Mouse (Mus musculus): Measurements from ENCODE around the gene Tst. TPM values are rescaled to one million over a fixed set of nuclear protein-coding genes. Genes with fewer than 3 reads are reported as not detected.

Gene Tst
- polyA plus RNA-seq, 1 experiment from 2014 or later, result 11.5 TPM

- Histone ChIP-seq H3K9me3 (no peaks in the 10 kb centered on the region), H3K9ac (peak within 1 kb of the TSS; percentile 89), H3K36me3 (replicated peaks) (0 out of 2 replicates have a peak, but pooled peaks cover 5% of the 10 kb centered on the region), H3K4me3 (peak within 1 kb of the TSS; percentile 80), H3K4me1 (peaks cover 15% of the 10 kb centered on the region), H3K27ac (peak within 1 kb of the TSS; percentile 73), H3K4me2 (peak within 1 kb of the TSS; percentile 77), H3K27me3 (replicated peaks) (no peaks in the 10 kb centered on the region)
- WGBS, result 1% methylated on average over 52 of the region's 52 CpGs
- peak; percentile 93 for ATAC-seq (replicated peaks)
Observed at GRCm38 (mm10) chr15:78428391-78429138, 22.9 kb upstream of the Tst start, which contains the start of gene Kctd17. Kctd17 (plus strand) TSS chr15:78428564.

GRCm38 (mm10) chr15:78425230-78425629 lies 19.5 kb upstream of the Tst start:
- WGBS, result 63% methylated on average over 4 of the region's 4 CpGs
- no peak for ATAC-seq (replicated peaks)
- Histone ChIP-seq H3K4me1 (peaks cover 11% of the 10 kb centered on the region), H3K4me3 (no peak overlapping the region), H3K36me3 (replicated peaks) (no peaks in the 10 kb centered on the region), H3K9me3 (no peaks in the 10 kb centered on the region), H3K4me2 (no peak overlapping the region), H3K27me3 (replicated peaks) (no peaks in the 10 kb centered on the region; the same call in 1 of the 2 replicates), H3K27ac (no peak overlapping the region), H3K9ac (no peak overlapping the region)

GRCm38 (mm10) chr15:78424507-78424906 lies 18.8 kb upstream of the Tst start:
- H3K4me2 ChIP-seq, result no peak overlapping the region
- H3K9ac ChIP-seq, result no peak overlapping the region
- no peak overlapping the region for H3K4me3 ChIP-seq
- no peaks in the 10 kb centered on the region for H3K9me3 ChIP-seq
- peaks cover 4% of the 10 kb centered on the region for H3K4me1 ChIP-seq
- no peak for ATAC-seq (replicated peaks)
- no peak overlapping the region for H3K27ac ChIP-seq
- H3K36me3 ChIP-seq (replicated peaks), result no peaks in the 10 kb centered on the region
- 26% methylated on average over 11 of the region's 11 CpGs for WGBS
- no peaks in the 10 kb centered on the region; the same call in 1 of the 2 replicates for H3K27me3 ChIP-seq (replicated peaks)

GRCm38 (mm10) chr15:78422046-78422956 lies 16.6 kb upstream of the Tst start:
- no peaks in the 10 kb centered on the region; the same call in 1 of the 2 replicates for H3K27me3 ChIP-seq (replicated peaks)
- no peak overlapping the region for H3K9ac ChIP-seq
- no peak overlapping the region for H3K4me2 ChIP-seq
- H3K27ac ChIP-seq, result no peak overlapping the region
- H3K36me3 ChIP-seq (replicated peaks), result no peaks in the 10 kb centered on the region
- 15% methylated on average over 16 of the region's 16 CpGs for WGBS
- peak; percentile 62; the same call in 1 of the 2 replicates for ATAC-seq (replicated peaks)
- no peaks in the 10 kb centered on the region for H3K4me1 ChIP-seq
- H3K9me3 ChIP-seq, result no peaks in the 10 kb centered on the region
- no peak overlapping the region for H3K4me3 ChIP-seq

- 91% methylated on average over 13 of the region's 13 CpGs for WGBS
- no peak for ATAC-seq (replicated peaks)
Observed at GRCm38 (mm10) chr15:78420395-78420794, 14.7 kb upstream of the Tst start.

GRCm38 (mm10) chr15:78416937-78417336 lies 11.2 kb upstream of the Tst start:
- Histone ChIP-seq H3K4me1 (no peaks in the 10 kb centered on the region), H3K27me3 (replicated peaks) (no peaks in the 10 kb centered on the region; the same call in 1 of the 2 replicates), H3K27ac (no peak overlapping the region), H3K9ac (no peak overlapping the region), H3K4me2 (no peak overlapping the region), H3K4me3 (no peak overlapping the region), H3K36me3 (replicated peaks) (no peaks in the 10 kb centered on the region), H3K9me3 (no peaks in the 10 kb centered on the region)
- WGBS, result 10% methylated on average over 4 of the region's 4 CpGs
- ATAC-seq (replicated peaks), result no peak

More at GRCm38 (mm10) chr15:78420395-78420794, 14.7 kb upstream of the Tst start:
- Histone ChIP-seq H3K9me3 (no peaks in the 10 kb centered on the region), H3K27ac (no peak overlapping the region), H3K4me2 (no peak overlapping the region), H3K4me1 (no peaks in the 10 kb centered on the region), H3K9ac (no peak overlapping the region), H3K36me3 (replicated peaks) (no peaks in the 10 kb centered on the region), H3K27me3 (replicated peaks) (no peaks in the 10 kb centered on the region; the same call in 1 of the 2 replicates), H3K4me3 (no peak overlapping the region)

- H3K4me2 ChIP-seq, result no peak overlapping the region
- H3K9me3 ChIP-seq, result no peaks in the 10 kb centered on the region
- H3K4me3 ChIP-seq, result no peak overlapping the region
- H3K27me3 ChIP-seq (replicated peaks), result peaks cover 23% of the 10 kb centered on the region
- H3K36me3 ChIP-seq (replicated peaks), result no peaks in the 10 kb centered on the region
- ATAC-seq (replicated peaks), result no peak
- H3K9ac ChIP-seq, result no peak overlapping the region
- WGBS, result 91% methylated on average over 8 of the region's 8 CpGs
- H3K4me1 ChIP-seq, result peaks cover 14% of the 10 kb centered on the region
- no peak overlapping the region for H3K27ac ChIP-seq
Observed at GRCm38 (mm10) chr15:78414157-78414556, 8.4 kb upstream of the Tst start.

- H3K36me3 ChIP-seq (replicated peaks), result no peaks in the 10 kb centered on the region
- H3K4me2 ChIP-seq, result no peak overlapping the region
- peaks cover 14% of the 10 kb centered on the region for H3K4me1 ChIP-seq
- no peak overlapping the region for H3K27ac ChIP-seq
- H3K27me3 ChIP-seq (replicated peaks), result peaks cover 28% of the 10 kb centered on the region
- no peaks in the 10 kb centered on the region for H3K9me3 ChIP-seq
- WGBS, result 48% methylated on average over 1 of the region's 1 CpGs
- H3K4me3 ChIP-seq, result no peak overlapping the region
- no peak overlapping the region for H3K9ac ChIP-seq
- ATAC-seq (replicated peaks), result no peak
Observed at GRCm38 (mm10) chr15:78413719-78414117, 8.0 kb upstream of the Tst start.

GRCm38 (mm10) chr15:78413083-78413718 lies 7.5 kb upstream of the Tst start:
- peaks cover 14% of the 10 kb centered on the region for H3K4me1 ChIP-seq
- H3K9me3 ChIP-seq, result no peaks in the 10 kb centered on the region
- WGBS, result 91% methylated on average over 14 of the region's 14 CpGs
- no peak overlapping the region for H3K9ac ChIP-seq
- peaks cover 33% of the 10 kb centered on the region for H3K27me3 ChIP-seq (replicated peaks)
- H3K36me3 ChIP-seq (replicated peaks), result no peaks in the 10 kb centered on the region
- H3K4me3 ChIP-seq, result no peak overlapping the region
- H3K4me2 ChIP-seq, result no peak overlapping the region
- H3K27ac ChIP-seq, result no peak overlapping the region
- ATAC-seq (replicated peaks), result no peak

- Histone ChIP-seq H3K27ac (no peak overlapping the region), H3K4me1 (peaks cover 38% of the 10 kb centered on the region), H3K4me2 (peak overlapping the region; percentile 42), H3K4me3 (peak overlapping the region; percentile 14), H3K36me3 (replicated peaks) (no peaks in the 10 kb centered on the region), H3K27me3 (replicated peaks) (peaks cover 39% of the 10 kb centered on the region), H3K9me3 (no peaks in the 10 kb centered on the region), H3K9ac (no peak overlapping the region)
- ATAC-seq (replicated peaks), result no peak
- 14% methylated on average over 12 of the region's 12 CpGs for WGBS
Observed at GRCm38 (mm10) chr15:78409570-78410052, 3.9 kb upstream of the Tst start.

- H3K4me3 ChIP-seq, result peak within 1 kb of the TSS; percentile 59
- H3K9ac ChIP-seq, result peak within 1 kb of the TSS; percentile 62
- H3K4me2 ChIP-seq, result peak within 1 kb of the TSS; percentile 89
- no peaks in the 10 kb centered on the region for H3K36me3 ChIP-seq (replicated peaks)
- H3K27me3 ChIP-seq (replicated peaks), result peaks cover 37% of the 10 kb centered on the region
- H3K4me1 ChIP-seq, result peaks cover 41% of the 10 kb centered on the region
- peak; percentile 89 for ATAC-seq (replicated peaks)
- no peaks in the 10 kb centered on the region for H3K9me3 ChIP-seq
- peak within 1 kb of the TSS; percentile 85 for H3K27ac ChIP-seq
- WGBS, result under 1% methylated on average over 40 of the region's 40 CpGs
Observed at GRCm38 (mm10) chr15:78406293-78406934, 707 bp upstream of the Tst start, which contains the start of gene Mpst. Mpst (plus strand) TSS chr15:78406416.

Measured in midbrain, embryonic 15.5 days (tissue).